Mouse (Mus musculus) heart, postnatal 25 days (tissue): ENCODE measurements around the gene Gm48551. TPM values are rescaled to one million over a fixed set of nuclear protein-coding genes. Genes with fewer than 3 reads are reported as not detected.

Source experiments
- DNase-seq: peaks from one replicate; pipeline ENCODE4 v3.0.0; 2022; ENCODE audit warnings: low spot score
- intact Hi-C: fragments of 180-260 bp; cut with DNase I; formaldehyde crosslinking; loops from one replicate; pipeline ENCODE4 v1.15.1; 2025
- total RNA-seq, 2 experiments: library from RNA; stranded (reverse); gene quantifications; 2 replicates each; pipeline ENCODE4 v1.2.3; 2021

The Gm48551 gene
- total RNA-seq, 2 experiments from 2014 or later, result 0.61 to 0.78 TPM

- peak; percentile 43 for DNase-seq
- intact Hi-C loops, result no loop called here
Observed at GRCm38 (mm10) chr10:81425236-81425850, 41.1 kb downstream of the Gm48551 start.

GRCm38 (mm10) chr10:81426081-81426671 is 41.9 kb downstream of the Gm48551 start:
- DNase-seq, result peak; percentile 1
- intact Hi-C loops, result no loop called here

GRCm38 (mm10) chr10:81426897-81427296 is 42.6 kb downstream of the Gm48551 start:
- peak; percentile 66 for DNase-seq
- intact Hi-C loops, result no loop called here

DNA sequence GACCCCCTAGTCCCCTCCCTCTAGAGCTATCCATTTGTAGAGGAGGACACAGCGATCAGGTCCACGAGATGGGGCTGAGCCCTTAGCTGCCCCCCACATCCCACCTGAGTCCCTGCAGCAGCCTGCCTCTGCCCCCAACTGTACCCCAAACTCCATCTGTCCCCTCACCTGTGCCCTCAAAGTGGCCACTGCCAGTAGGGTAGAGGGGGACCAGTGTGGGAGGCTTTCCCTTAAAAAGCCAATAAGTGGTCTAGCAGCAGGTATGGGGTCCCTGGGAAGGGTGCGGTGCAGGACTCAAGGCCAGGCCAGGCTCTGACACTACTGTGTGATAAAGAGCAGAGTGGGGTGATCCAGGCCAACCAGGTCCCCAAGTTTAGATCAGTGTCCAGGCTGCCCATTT is 43.1 kb downstream of the Gm48551 start:
- intact Hi-C loops, result no loop called here

GRCm38 (mm10) chr10:81427804-81428506 is 43.7 kb downstream of the Gm48551 start:
- peak; percentile 1 for DNase-seq
- intact Hi-C loops, result no loop called here

More for the DNA sequence above, 43.1 kb downstream of the Gm48551 start:
- peak; percentile 1 for DNase-seq

DNA sequence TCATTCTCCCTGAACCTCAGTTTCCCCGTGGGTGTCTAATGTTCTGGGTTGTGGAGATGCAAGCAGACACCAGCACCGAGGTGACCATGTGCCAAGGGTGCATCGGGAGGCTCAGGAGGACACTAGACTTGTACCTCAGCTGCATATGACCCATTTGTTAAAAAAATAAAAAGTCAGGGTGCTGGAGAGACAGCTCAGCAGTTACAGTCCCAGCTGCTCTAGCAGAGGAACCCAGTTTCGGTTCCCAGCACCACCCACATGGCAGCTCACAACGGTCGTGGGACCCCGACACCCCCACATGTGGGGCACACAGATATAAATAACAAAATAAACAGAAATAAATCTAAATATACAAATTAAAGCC is 44.2 kb downstream of the Gm48551 start:
- intact Hi-C loops, result no loop called here
- no peak for DNase-seq

DNA sequence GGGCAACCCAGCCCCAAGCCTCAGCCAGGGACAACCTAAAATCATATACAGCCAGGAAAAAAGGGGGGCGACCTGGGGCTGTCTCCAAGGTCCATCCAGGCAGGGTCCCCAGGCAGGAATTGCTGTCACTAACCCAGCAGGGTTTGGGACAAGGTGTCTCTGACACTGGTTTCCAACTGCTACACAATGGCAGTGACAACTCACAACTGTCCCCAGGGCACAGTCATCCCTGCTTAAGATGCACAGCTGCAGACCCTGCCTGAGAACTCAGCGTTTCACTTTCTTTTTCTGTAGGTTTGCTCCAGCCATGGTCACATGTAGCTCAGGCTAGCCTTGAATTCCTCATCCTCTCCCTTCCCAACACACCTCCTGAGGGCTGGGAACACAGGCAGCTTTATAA is 44.8 kb downstream of the Gm48551 start:
- intact Hi-C loops, result no loop called here
- no peak for DNase-seq

- intact Hi-C loops, result loop anchor here (1.0 kb wide), 1 partner anchor 17 kb away; no protein-coding TSS in a partner anchor
- peak; percentile 83 for DNase-seq
Observed at GRCm38 (mm10) chr10:81429605-81430061, 45.4 kb downstream of the Gm48551 start.

DNA sequence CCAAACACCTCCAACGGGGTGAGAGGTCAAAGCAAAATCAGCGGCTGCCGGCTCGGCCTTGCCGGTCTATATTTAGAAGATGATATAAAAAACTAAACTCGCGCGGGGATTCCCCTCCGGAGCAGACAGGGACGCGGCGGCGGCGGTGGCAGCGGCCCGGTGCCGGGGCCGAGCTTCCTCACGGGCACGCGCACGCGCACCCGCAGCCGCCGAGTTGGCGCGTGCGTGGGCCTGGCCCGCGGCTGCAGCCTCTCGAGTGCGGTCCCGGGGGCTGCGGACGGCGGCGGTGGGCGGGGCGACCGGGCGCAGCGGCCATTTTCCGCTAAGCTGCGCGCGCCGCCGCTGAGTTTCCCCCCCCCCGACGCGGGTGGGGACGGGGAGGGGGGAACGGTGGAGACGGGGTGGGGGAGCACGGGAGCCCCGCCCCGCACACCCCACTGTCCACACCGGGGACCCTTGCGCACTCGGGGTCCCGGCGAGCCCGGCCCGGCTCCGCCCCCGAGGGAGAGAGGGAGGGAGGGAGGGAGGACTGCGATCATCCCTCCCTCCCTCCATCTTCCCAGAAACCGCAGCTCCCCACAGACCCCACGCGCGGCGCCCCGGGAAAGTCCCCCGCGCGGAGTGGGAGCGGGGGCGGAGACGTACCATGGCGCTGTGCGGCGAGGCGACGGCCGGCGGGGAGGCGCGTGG is 46.0 kb downstream of the Gm48551 start:
- intact Hi-C loops, result loop anchor here (1.0 kb wide), 1 partner anchor 18 kb away; no protein-coding TSS in a partner anchor
- peak; percentile 76 for DNase-seq

GRCm38 (mm10) chr10:81430831-81431525 is 46.7 kb downstream of the Gm48551 start:
- DNase-seq, result peak; percentile 25
- intact Hi-C loops, result loop anchor here (1.0 kb wide), 1 partner anchor 19 kb away; no protein-coding TSS in a partner anchor

GRCm38 (mm10) chr10:81431526-81432168 is 47.4 kb downstream of the Gm48551 start:
- intact Hi-C loops, result no loop called here
- DNase-seq, result no peak

GRCm38 (mm10) chr10:81432169-81432867 is 48.1 kb downstream of the Gm48551 start:
- no peak for DNase-seq
- intact Hi-C loops, result no loop called here

- peak; percentile 91 for DNase-seq
- intact Hi-C loops, result no loop called here
Observed at GRCm38 (mm10) chr10:81432868-81433262, 48.6 kb downstream of the Gm48551 start.

DNA sequence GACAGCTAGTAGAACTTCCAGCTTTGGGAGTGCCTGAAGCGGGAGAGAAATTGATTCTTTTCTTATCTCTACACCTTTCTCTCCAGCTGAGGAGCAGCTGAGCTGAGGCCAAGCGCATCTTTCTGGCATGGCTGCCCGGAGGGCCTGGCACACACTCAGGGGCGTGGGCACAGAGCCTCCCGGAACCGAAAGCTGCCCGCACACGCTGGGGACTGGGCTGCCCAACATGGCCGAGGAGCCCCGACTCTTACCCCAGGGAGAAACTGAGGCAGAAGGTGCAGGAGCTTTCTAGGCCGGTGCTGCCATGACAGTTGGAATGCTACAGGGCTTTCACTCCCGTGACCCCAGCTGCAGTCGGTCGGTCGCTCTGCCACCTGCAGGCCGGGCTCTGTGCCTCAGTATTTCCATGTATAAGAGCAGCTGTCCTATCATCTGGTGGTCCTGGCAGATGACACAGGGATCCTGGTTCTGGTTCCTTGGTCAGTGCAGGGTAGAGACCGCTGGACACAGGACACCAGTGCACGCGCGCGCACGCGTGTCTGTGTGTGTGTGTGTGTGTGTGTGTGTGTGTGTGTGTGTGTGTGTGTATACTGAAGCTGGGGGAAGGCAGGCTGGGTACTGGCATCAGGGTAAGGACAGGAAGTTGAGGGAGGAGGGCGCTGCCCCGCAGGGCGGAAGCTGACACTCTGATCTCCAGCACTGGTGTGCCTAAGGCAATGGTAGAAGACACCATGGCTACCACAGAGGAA is 49.4 kb downstream of the Gm48551 start:
- intact Hi-C loops, result no loop called here
- DNase-seq, result no peak

DNA sequence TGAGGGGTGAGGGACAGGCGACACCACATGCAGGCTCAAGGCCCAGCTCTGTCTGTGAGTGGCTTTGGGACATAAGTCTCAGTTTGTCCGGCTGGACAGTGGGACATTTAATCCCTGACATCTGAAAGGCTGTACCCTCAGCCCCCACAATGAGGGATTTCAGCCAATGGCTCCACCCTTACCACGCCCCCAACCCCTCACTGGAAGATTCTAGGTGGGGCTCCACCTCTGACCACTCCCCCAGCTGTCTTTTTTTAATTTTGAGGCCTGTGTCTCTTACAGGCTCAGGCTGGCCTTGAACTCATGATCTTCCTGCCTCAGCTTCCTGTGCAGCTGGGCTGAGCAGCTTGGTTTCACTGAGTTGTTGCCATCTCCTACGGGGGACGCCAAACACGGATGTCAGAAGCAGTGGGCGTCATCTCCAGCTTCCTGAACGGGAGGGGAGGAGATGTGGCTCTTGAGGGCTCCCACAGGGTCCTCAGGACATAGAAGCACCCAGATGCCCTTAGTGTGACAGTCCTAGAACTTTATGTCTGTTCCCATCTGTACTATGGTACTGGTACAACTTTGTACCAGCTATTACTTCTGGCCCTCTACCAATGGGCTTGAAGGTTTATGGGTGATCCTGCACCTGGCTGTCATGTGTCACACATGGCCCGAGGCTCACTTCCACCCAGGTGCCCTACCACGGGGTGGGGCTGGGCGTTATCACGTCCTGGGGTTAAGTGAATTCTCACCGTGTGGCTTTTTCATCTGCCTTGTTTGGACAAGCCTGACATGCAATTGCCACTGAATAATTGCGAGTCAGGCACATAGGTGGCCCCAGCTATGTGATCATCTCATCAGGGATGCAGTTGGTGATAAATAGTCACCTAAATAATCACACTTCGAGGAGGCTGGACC is 50.3 kb downstream of the Gm48551 start:
- no peak for DNase-seq
- intact Hi-C loops, result no loop called here

DNA sequence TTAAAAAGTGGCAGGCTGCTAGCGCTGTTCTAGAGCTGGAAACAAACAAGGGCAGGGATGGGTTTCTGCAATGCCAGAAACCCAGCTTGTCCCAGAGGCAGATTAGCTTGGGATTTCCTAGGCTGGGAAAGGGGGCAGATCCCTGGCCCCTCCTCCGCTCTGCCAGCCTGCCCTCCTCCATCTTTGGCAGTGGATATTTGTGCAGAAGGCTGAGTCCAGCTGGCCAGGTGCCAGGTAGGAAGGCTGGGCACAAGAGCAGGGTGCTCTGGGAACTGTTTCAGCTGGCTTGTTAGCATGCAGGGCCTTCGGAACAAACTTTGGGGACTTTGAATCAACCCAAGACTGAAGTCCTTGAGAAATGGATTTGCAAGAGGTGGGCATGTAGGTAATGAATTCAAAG is 51.2 kb downstream of the Gm48551 start:
- intact Hi-C loops, result no loop called here

GRCm38 (mm10) chr10:81441019-81441418 is 56.8 kb downstream of the Gm48551 start:
- intact Hi-C loops, result loop anchor here (1.0 kb wide), 1 partner anchor 46 kb away; no protein-coding TSS in a partner anchor
- no peak for DNase-seq

More for the DNA sequence above, 51.2 kb downstream of the Gm48551 start:
- DNase-seq, result peak; percentile 61
